Mouse (Mus musculus): Measurements from ENCODE around the gene Mefv. TPM values are rescaled to one million over a fixed set of nuclear protein-coding genes. Genes with fewer than 3 reads are reported as not detected.

The Mefv gene
- polyA plus RNA-seq (2015; fragmentation: Nextera tagmentation; extraction: Ambion mirVana) = not detected in 2 replicates

DNA sequence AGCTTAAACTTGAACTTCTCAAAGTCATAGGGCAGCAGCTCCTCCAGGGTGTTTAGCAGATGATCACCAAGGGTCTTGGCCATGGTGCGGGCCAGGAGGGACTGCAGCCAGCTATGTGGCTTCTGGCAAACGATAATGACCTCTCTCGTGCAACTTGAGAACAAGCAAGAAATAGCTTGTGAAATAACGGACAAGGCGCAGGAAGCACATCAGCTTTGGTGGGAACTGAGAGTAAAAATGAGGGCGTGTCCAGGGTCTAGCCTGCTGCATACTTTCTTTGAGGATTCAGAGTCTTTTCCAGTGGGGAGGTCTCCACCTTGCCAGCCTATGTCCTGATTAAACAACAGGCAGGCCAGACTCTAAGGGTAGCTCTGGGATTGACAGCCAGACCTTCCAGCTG is at the start of gene Mefv:
Gene Mefv (minus strand): TSS at position 118 of the 400 bp plus-strand sequence.
- ATAC-seq = no peak
- Histone ChIP-seq H3K4me2 (ENCODE audit: low read length) (no peak within 1 kb of the TSS), H3K9me3 (ENCODE audit: control insufficient read depth, low read length) (no peaks in the 10 kb centered on the region), H3K4me1 (replicated peaks; ENCODE audit: control insufficient read depth, insufficient read depth, low read length) (no peaks in the 10 kb centered on the region), H3K36me3 (ENCODE audit: control insufficient read depth, insufficient read depth) (no peaks in the 10 kb centered on the region), H3K27ac (ENCODE audit: low read length) (no peak within 1 kb of the TSS), H3K9ac (replicated peaks; ENCODE audit: low read depth, low read length) (no peak within 1 kb of the TSS), H3K4me3 (replicated peaks; ENCODE audit: low read length) (no peak within 1 kb of the TSS), H3K27me3 (replicated peaks; ENCODE audit: control insufficient read depth, insufficient read depth, low read length) (no peaks in the 10 kb centered on the region)
- WGBS = 94% methylated on average over 6 of the region's 6 CpGs

DNA sequence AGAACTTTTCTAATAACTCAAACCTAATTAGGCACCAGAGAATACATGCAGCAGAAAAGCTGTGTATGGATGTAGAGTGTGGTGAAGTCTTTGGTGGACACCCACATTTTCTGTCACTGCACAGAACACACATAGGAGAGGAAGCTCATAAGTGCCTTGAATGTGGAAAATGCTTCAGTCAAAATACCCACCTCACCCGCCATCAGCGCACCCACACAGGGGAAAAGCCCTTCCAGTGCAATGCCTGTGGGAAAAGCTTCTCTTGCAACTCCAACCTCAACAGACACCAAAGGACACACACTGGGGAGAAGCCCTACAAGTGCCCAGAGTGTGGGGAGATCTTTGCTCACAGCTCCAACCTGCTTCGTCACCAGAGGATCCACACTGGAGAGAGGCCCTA is 31.1 kb upstream of the Mefv start:
- H3K36me3 ChIP-seq (ENCODE audit: control insufficient read depth, insufficient read depth) = peaks cover 55% of the 10 kb centered on the region
- H3K9ac ChIP-seq (replicated peaks; ENCODE audit: low read depth, low read length) = no peak overlapping the region
- no peak overlapping the region for H3K4me3 ChIP-seq (replicated peaks; ENCODE audit: low read length)
- H3K4me1 ChIP-seq (replicated peaks; ENCODE audit: control insufficient read depth, insufficient read depth, low read length) = peaks cover 20% of the 10 kb centered on the region
- H3K4me2 ChIP-seq (ENCODE audit: low read length) = no peak overlapping the region
- no peak for ATAC-seq
- 95% methylated on average over 3 of the region's 3 CpGs for WGBS
- H3K27me3 ChIP-seq (replicated peaks; ENCODE audit: control insufficient read depth, insufficient read depth, low read length) = no peaks in the 10 kb centered on the region
- no peak overlapping the region for H3K27ac ChIP-seq (ENCODE audit: low read length)
- peaks cover 24% of the 10 kb centered on the region for H3K9me3 ChIP-seq (ENCODE audit: control insufficient read depth, low read length)

DNA sequence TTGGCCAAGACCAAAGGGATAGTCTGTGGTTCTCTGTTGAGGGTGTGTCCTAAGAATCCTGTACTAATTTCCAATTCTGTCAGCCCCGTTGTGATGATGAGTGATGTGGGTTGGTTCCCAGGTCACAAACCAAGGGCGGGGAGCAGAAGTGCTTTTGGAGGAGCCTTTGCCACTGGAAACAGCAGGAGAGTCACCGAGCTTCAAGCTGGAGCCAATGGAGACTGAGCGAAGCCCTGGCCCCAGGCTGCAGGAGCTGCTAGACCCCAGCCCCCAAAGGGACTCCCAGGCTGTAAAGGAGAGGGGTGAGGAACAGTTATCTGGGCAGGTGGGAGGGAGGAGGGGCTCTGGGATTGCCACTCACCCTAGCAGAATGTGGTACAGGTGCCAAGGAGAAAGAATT is 27.8 kb upstream of the Mefv start:
- no peak for ATAC-seq
- no peak overlapping the region for H3K9ac ChIP-seq (replicated peaks; ENCODE audit: low read depth, low read length)
- peaks cover 24% of the 10 kb centered on the region for H3K9me3 ChIP-seq (ENCODE audit: control insufficient read depth, low read length)
- peak overlapping the region; percentile 94 for H3K4me2 ChIP-seq (ENCODE audit: low read length)
- no peak overlapping the region for H3K27ac ChIP-seq (ENCODE audit: low read length)
- H3K27me3 ChIP-seq (replicated peaks; ENCODE audit: control insufficient read depth, insufficient read depth, low read length) = no peaks in the 10 kb centered on the region
- H3K4me3 ChIP-seq (replicated peaks; ENCODE audit: low read length) = no peak overlapping the region; the same call in 1 of the 2 replicates
- 93% methylated on average over 4 of the region's 4 CpGs for WGBS
- peaks cover 40% of the 10 kb centered on the region for H3K36me3 ChIP-seq (ENCODE audit: control insufficient read depth, insufficient read depth)
- H3K4me1 ChIP-seq (replicated peaks; ENCODE audit: control insufficient read depth, insufficient read depth, low read length) = peaks cover 26% of the 10 kb centered on the region

DNA sequence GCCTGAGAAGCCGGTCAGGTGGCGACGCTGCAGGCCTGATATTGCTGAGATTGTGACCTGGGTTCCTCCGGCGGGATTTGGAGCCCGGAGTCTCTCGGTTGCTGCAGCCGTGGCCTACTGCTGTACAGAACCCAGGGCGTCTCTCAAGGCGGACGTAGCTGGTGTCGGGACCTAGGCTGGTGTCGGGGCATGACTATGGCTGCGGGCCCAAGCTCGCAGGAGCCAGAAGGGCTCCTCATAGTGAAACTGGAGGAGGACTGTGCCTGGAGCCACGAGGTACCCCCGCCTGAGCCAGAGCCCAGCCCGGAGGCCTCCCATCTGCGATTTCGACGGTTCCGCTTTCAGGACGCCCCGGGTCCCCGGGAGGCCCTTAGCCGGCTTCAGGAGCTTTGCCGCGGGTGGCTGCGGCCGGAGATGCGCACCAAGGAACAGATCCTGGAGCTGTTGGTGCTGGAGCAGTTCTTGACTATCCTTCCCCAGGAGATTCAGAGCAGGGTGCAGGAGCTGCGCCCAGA is 26.3 kb upstream of the Mefv start:
- 1% methylated on average over 32 of the region's 32 CpGs for WGBS
- H3K4me1 ChIP-seq (replicated peaks; ENCODE audit: control insufficient read depth, insufficient read depth, low read length) = peaks cover 26% of the 10 kb centered on the region

DNA sequence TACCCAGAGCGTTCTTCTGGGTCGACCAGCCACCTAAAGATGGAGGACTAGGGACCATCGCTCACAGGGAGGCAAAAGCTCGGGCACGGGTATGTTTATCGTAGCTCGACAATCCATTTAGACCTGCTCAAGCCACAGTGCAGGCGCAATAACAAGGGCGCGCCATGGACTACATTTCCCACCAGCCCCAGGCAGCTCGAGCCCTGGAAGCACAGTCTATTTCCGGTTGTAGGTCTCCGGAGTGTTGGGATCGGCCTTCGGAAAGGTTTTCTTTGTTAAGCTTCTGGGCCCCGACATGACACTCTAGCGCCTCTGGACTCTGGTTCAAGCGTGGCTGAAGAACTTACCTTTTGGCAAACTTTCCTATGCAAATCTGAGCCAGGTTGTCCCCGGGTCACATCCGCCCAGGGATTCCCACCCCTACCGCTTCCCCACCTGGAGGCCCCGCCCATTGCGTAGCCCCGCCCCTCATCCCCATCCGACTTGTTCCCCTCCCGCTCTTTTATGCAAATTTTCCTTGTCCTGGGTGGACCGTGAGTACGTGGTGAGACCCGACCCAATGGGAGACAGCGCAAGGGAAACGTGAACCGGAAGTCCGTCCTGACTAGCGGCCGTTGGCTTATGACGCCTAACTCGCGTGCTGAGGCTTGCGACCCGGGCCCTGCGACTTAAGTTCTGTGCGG is 25.7 kb upstream of the Mefv start, which contains the start of gene Zfp263:
Gene Zfp263 (plus strand): TSS at position 591 of the 683 bp plus-strand sequence.
- Histone ChIP-seq H3K9ac (replicated peaks; ENCODE audit: low read depth, low read length) (peak within 1 kb of the TSS; percentile 85), H3K9me3 (ENCODE audit: control insufficient read depth, low read length) (peaks cover 6% of the 10 kb centered on the region), H3K36me3 (ENCODE audit: control insufficient read depth, insufficient read depth) (peaks cover 20% of the 10 kb centered on the region), H3K4me2 (ENCODE audit: low read length) (peak within 1 kb of the TSS; percentile 94), H3K4me1 (replicated peaks; ENCODE audit: control insufficient read depth, insufficient read depth, low read length) (peaks cover 26% of the 10 kb centered on the region), H3K27ac (ENCODE audit: low read length) (peak within 1 kb of the TSS; percentile 94), H3K4me3 (replicated peaks; ENCODE audit: low read length) (peak within 1 kb of the TSS; percentile 85), H3K27me3 (replicated peaks; ENCODE audit: control insufficient read depth, insufficient read depth, low read length) (no peaks in the 10 kb centered on the region)
- WGBS = under 1% methylated on average over 42 of the region's 42 CpGs
- ATAC-seq = peak; percentile 97

More for the DNA sequence above, 26.3 kb upstream of the Mefv start:
- Histone ChIP-seq H3K27me3 (replicated peaks; ENCODE audit: control insufficient read depth, insufficient read depth, low read length) (no peaks in the 10 kb centered on the region), H3K4me3 (replicated peaks; ENCODE audit: low read length) (peak overlapping the region; percentile 85), H3K36me3 (ENCODE audit: control insufficient read depth, insufficient read depth) (peaks cover 26% of the 10 kb centered on the region), H3K4me2 (ENCODE audit: low read length) (peak overlapping the region; percentile 94), H3K27ac (ENCODE audit: low read length) (peak overlapping the region; percentile 85), H3K9me3 (ENCODE audit: control insufficient read depth, low read length) (peaks cover 12% of the 10 kb centered on the region), H3K9ac (replicated peaks; ENCODE audit: low read depth, low read length) (peak overlapping the region; percentile 85)
- ATAC-seq = no peak; the same call in 1 of the 2 replicates

- peaks cover 11% of the 10 kb centered on the region for H3K36me3 ChIP-seq (ENCODE audit: control insufficient read depth, insufficient read depth)
- no peak overlapping the region for H3K9ac ChIP-seq (replicated peaks; ENCODE audit: low read depth, low read length)
- no peak overlapping the region; the same call in 1 of the 2 replicates for H3K4me3 ChIP-seq (replicated peaks; ENCODE audit: low read length)
- no peak for ATAC-seq
- no peak overlapping the region for H3K27ac ChIP-seq (ENCODE audit: low read length)
- no peak overlapping the region for H3K4me2 ChIP-seq (ENCODE audit: low read length)
- H3K4me1 ChIP-seq (replicated peaks; ENCODE audit: control insufficient read depth, insufficient read depth, low read length) = peaks cover 26% of the 10 kb centered on the region
- WGBS = 97% methylated on average over 6 of the region's 6 CpGs
- H3K27me3 ChIP-seq (replicated peaks; ENCODE audit: control insufficient read depth, insufficient read depth, low read length) = no peaks in the 10 kb centered on the region
- no peaks in the 10 kb centered on the region for H3K9me3 ChIP-seq (ENCODE audit: control insufficient read depth, low read length)
These were observed 24.6 kb upstream of the Mefv start for GRCm38 (mm10) chr16:3742466-3742865.

GRCm38 (mm10) chr16:3733198-3733732 is 15.4 kb upstream of the Mefv start:
- Histone ChIP-seq H3K9ac (replicated peaks; ENCODE audit: low read depth, low read length) (no peak overlapping the region), H3K36me3 (ENCODE audit: control insufficient read depth, insufficient read depth) (no peaks in the 10 kb centered on the region), H3K27ac (ENCODE audit: low read length) (no peak overlapping the region), H3K9me3 (ENCODE audit: control insufficient read depth, low read length) (no peaks in the 10 kb centered on the region), H3K27me3 (replicated peaks; ENCODE audit: control insufficient read depth, insufficient read depth, low read length) (no peaks in the 10 kb centered on the region), H3K4me1 (replicated peaks; ENCODE audit: control insufficient read depth, insufficient read depth, low read length) (no peaks in the 10 kb centered on the region), H3K4me2 (ENCODE audit: low read length) (no peak overlapping the region), H3K4me3 (replicated peaks; ENCODE audit: low read length) (no peak overlapping the region)
- no peak for ATAC-seq
- 80% methylated on average over 1 of the region's 1 CpGs for WGBS

- no peak overlapping the region for H3K4me3 ChIP-seq (replicated peaks; ENCODE audit: low read length)
- ATAC-seq = no peak
- no peaks in the 10 kb centered on the region for H3K36me3 ChIP-seq (ENCODE audit: control insufficient read depth, insufficient read depth)
- H3K4me1 ChIP-seq (replicated peaks; ENCODE audit: control insufficient read depth, insufficient read depth, low read length) = no peaks in the 10 kb centered on the region
- no peaks in the 10 kb centered on the region for H3K9me3 ChIP-seq (ENCODE audit: control insufficient read depth, low read length)
- no peak overlapping the region for H3K4me2 ChIP-seq (ENCODE audit: low read length)
- 91% methylated on average over 4 of the region's 4 CpGs for WGBS
- no peaks in the 10 kb centered on the region for H3K27me3 ChIP-seq (replicated peaks; ENCODE audit: control insufficient read depth, insufficient read depth, low read length)
- no peak overlapping the region for H3K9ac ChIP-seq (replicated peaks; ENCODE audit: low read depth, low read length)
- H3K27ac ChIP-seq (ENCODE audit: low read length) = no peak overlapping the region
These were observed 14.7 kb upstream of the Mefv start for GRCm38 (mm10) chr16:3732612-3733011.

GRCm38 (mm10) chr16:3727980-3728720 is 10.3 kb upstream of the Mefv start:
- no peak for ATAC-seq
- Histone ChIP-seq H3K4me3 (replicated peaks; ENCODE audit: low read length) (no peak overlapping the region), H3K4me1 (replicated peaks; ENCODE audit: control insufficient read depth, insufficient read depth, low read length) (no peaks in the 10 kb centered on the region), H3K4me2 (ENCODE audit: low read length) (no peak overlapping the region), H3K27ac (ENCODE audit: low read length) (no peak overlapping the region), H3K9ac (replicated peaks; ENCODE audit: low read depth, low read length) (no peak overlapping the region), H3K9me3 (ENCODE audit: control insufficient read depth, low read length) (no peaks in the 10 kb centered on the region), H3K27me3 (replicated peaks; ENCODE audit: control insufficient read depth, insufficient read depth, low read length) (no peaks in the 10 kb centered on the region), H3K36me3 (ENCODE audit: control insufficient read depth, insufficient read depth) (no peaks in the 10 kb centered on the region)
- WGBS = 80% methylated on average over 6 of the region's 6 CpGs
